Mouse (Mus musculus) CH12.LX (cell line): ENCODE results near the gene Zfhx3. TPM values are rescaled to one million over a fixed set of nuclear protein-coding genes. Genes with fewer than 3 reads are reported as not detected.

ENCODE experiments used
- DNase-seq: peaks from one replicate; pipeline ENCODE4 v3.0.0-alpha.2; 2013; ENCODE audit errors: extremely low read depth
- H3K27ac ChIP-seq: 2 replicates; pipeline ENCODE4 v1.5.1; 2012; ENCODE audit warnings: low read depth, mild to moderate bottlenecking, control low read depth, moderate library complexity; ENCODE audit not compliant: insufficient read depth
- H3K27me3 ChIP-seq: replicated peaks from 2 replicates; pipeline ENCODE3; 2012; ENCODE audit warnings: inconsistent platforms
- H3K36me3 ChIP-seq, 2 experiments: replicated peaks in 1 of 2; 2 replicates each; pipeline versions ENCODE3 to v1.6.1; 2012; ENCODE audit warnings: inconsistent platforms in 1 of 2, low read length in 1 of 2, mild to moderate bottlenecking in 1 of 2, mixed read lengths in 1 of 2, moderate library complexity in 1 of 2; ENCODE audit not compliant: control insufficient read depth in 1 of 2, insufficient read depth in 1 of 2
- H3K4me1 ChIP-seq, 2 experiments: 2 replicates each; pipeline ENCODE4 v1.6.1; 2012; ENCODE audit warnings: inconsistent platforms in 1 of 2, moderate library complexity in 1 of 2; ENCODE audit not compliant: insufficient read depth in 2 of 2, control insufficient read depth in 1 of 2
- H3K4me2 ChIP-seq: 2 replicates; pipeline ENCODE4 v1.6.1; 2012; ENCODE audit warnings: low read depth, mild to moderate bottlenecking, control low read depth; ENCODE audit not compliant: poor library complexity, insufficient read depth, severe bottlenecking
- H3K4me3 ChIP-seq, 3 experiments: fragments of 150-350 bp in 1 of 3; sonication (generic) in 1 of 3; replicated peaks in 1 of 3; 2 replicates each; pipeline versions ENCODE3 to v1.5.1; 2011 to 2012; ENCODE audit warnings: low read depth in 2 of 3, low read length in 2 of 3, mild to moderate bottlenecking in 2 of 3, moderate library complexity in 2 of 3, control low read depth in 1 of 3, improper control_type of control experiment in 1 of 3, inconsistent platforms in 1 of 3, mixed read lengths in 1 of 3; ENCODE audit not compliant: poor library complexity in 1 of 3
- H3K79me2 ChIP-seq: replicated peaks from 2 replicates; pipeline ENCODE4 v1.6.1; 2012; ENCODE audit warnings: mild to moderate bottlenecking, moderate library complexity; ENCODE audit not compliant: control insufficient read depth, poor library complexity, insufficient read depth, severe bottlenecking; ENCODE audit errors: extremely low read depth
- H3K9ac ChIP-seq: 2 replicates; pipeline ENCODE4 v1.6.1; 2012; ENCODE audit warnings: low read depth, mild to moderate bottlenecking, control low read depth, moderate library complexity; ENCODE audit not compliant: insufficient read depth
- H3K9me3 ChIP-seq: replicated peaks from 2 replicates; pipeline ENCODE3; 2012; ENCODE audit warnings: low read length, inconsistent platforms, mixed read lengths
- CHD2 ChIP-seq: IDR thresholded peaks from 2 replicates; pipeline ENCODE4 v1.6.1; 2011; ENCODE audit warnings: low read length, improper control_type of control experiment
- ELF1 ChIP-seq: IDR thresholded peaks from 2 replicates; pipeline ENCODE4 v1.6.1; 2014; ENCODE audit warnings: low read depth, mild to moderate bottlenecking, inconsistent platforms, low read length, improper control_type of control experiment
- GABPA ChIP-seq: IDR thresholded peaks from 2 replicates; pipeline ENCODE4 v1.6.1; 2012; ENCODE audit warnings: low read depth, low read length, improper control_type of control experiment, inconsistent platforms; ENCODE audit not compliant: insufficient replicate concordance
- IRF4 ChIP-seq: IDR thresholded peaks from 2 replicates; pipeline ENCODE4 v1.6.1; 2014; ENCODE audit warnings: low read depth, mild to moderate bottlenecking, inconsistent platforms, low read length, improper control_type of control experiment
- JUN ChIP-seq: IDR thresholded peaks from 2 replicates; pipeline ENCODE4 v1.6.1; 2011; ENCODE audit warnings: low read depth, mild to moderate bottlenecking, low read length, improper control_type of control experiment, moderate library complexity; ENCODE audit not compliant: insufficient read depth
- JUND ChIP-seq: conservative IDR thresholded peaks from 2 replicates; pipeline ENCODE4 v1.6.1; 2011; ENCODE audit warnings: low read depth, low read length, improper control_type of control experiment
- MEF2A ChIP-seq: IDR thresholded peaks from 2 replicates; pipeline ENCODE4 v1.6.1; 2014; ENCODE audit warnings: low read depth, mild to moderate bottlenecking, inconsistent platforms, low read length, improper control_type of control experiment, borderline replicate concordance
- MXI1 ChIP-seq: IDR thresholded peaks from 2 replicates; pipeline ENCODE4 v1.6.1; 2011; ENCODE audit warnings: mild to moderate bottlenecking, low read depth, low read length, improper control_type of control experiment
- NRF1 ChIP-seq: IDR thresholded peaks from 2 replicates; pipeline ENCODE4 v1.6.1; 2014; ENCODE audit warnings: low read depth, mild to moderate bottlenecking, inconsistent platforms, low read length, improper control_type of control experiment, moderate library complexity
- PAX5 ChIP-seq: IDR thresholded peaks from 2 replicates; pipeline ENCODE4 v1.6.1; 2012; ENCODE audit warnings: low read length, inconsistent platforms, mixed read lengths
- POLR2A ChIP-seq: IDR thresholded peaks from 2 replicates; pipeline ENCODE4 v1.6.1; 2011; ENCODE audit warnings: low read depth, mild to moderate bottlenecking, improper control_type of control experiment, low read length
- POLR2AphosphoS2 ChIP-seq: IDR thresholded peaks from 2 replicates; pipeline ENCODE4 v1.6.1; 2011; ENCODE audit warnings: low read depth, low read length, improper control_type of control experiment
- SMC3 ChIP-seq: IDR thresholded peaks from 2 replicates; pipeline ENCODE4 v1.6.1; 2011; ENCODE audit warnings: low read depth, low read length, improper control_type of control experiment
- TBP ChIP-seq: conservative IDR thresholded peaks from 2 replicates; pipeline ENCODE4 v1.6.1; 2011; ENCODE audit warnings: low read depth, low read length, improper control_type of control experiment
- UBTF ChIP-seq: IDR thresholded peaks from 2 replicates; pipeline ENCODE4 v1.6.1; 2012; ENCODE audit warnings: low read depth, mild to moderate bottlenecking, inconsistent platforms, low read length, improper control_type of control experiment, moderate library complexity
- USF2 ChIP-seq: conservative IDR thresholded peaks from 2 replicates; pipeline ENCODE4 v1.6.1; 2011; ENCODE audit warnings: low read depth, low read length, improper control_type of control experiment
- ZKSCAN1 ChIP-seq: IDR thresholded peaks from 2 replicates; pipeline ENCODE4 v1.6.1; 2012; ENCODE audit warnings: low read depth, inconsistent platforms, low read length, improper control_type of control experiment, borderline replicate concordance
- dilution Hi-C: fragments of 300-500 bp; cut with MboI; formaldehyde crosslinking; loops from 2 replicates; pipeline ENCODE4 v1.14.3; 2020; ENCODE audit warnings: low sequenced_read_pairs; ENCODE audit not compliant: extremely low pct_unique_long_range_greater_than_20kb, extremely low pct_ligation_motif_present
- in situ Hi-C: fragments of 300-500 bp; cut with MboI; formaldehyde crosslinking; loops from 3 replicates; pipeline ENCODE4 v1.14.3; 2019; ENCODE audit warnings: low sequenced_read_pairs, low pct_ligation_motif_present, low pct_unique_long_range_greater_than_20kb, mixed read lengths
- polyA plus RNA-seq: library from polyadenylated mRNA; unstranded; fragments of >175 nt; gene quantifications from 2 replicates; pipeline ENCODE4 v1.2.1, GENCODE M21; 2012; ENCODE audit warnings: low read depth; ENCODE audit not compliant: insufficient read length
- total RNA-seq, 2 experiments: library from RNA; depleted of rRNA; stranded (reverse); fragments of 300-350 nt in 1 of 2; fragments of >200 nt in 1 of 2; gene quantifications; 2 replicates each; pipeline ENCODE4 v1.2.3; 2012 to 2014

The Zfhx3 gene
- total and polyA plus RNA-seq, 3 experiments: 0.05 to 0.76 (median 0.68) TPM

GRCm38 (mm10) chr8:108675001-108675525 is 732.6 kb downstream of the Zfhx3 start:
- DNase-seq: no peak
- TF ChIP-seq IRF4: no peak
- no peak for TF ChIP-seq NRF1
- TF ChIP-seq, all 38 proteins: peak for 0
- no peak overlapping the region for H3K9ac ChIP-seq
- H3K4me3 ChIP-seq: no peak overlapping the region
- H3K4me1 ChIP-seq: no peaks in the 10 kb centered on the region
- dilution Hi-C loops: no loop called here
- H3K27me3 ChIP-seq: no peaks in the 10 kb centered on the region
- H3K9me3 ChIP-seq: no peaks in the 10 kb centered on the region
- no peak overlapping the region for H3K4me2 ChIP-seq
- in situ Hi-C loops: no loop called here
- no peaks in the 10 kb centered on the region for H3K79me2 ChIP-seq
- no peaks in the 10 kb centered on the region for H3K36me3 ChIP-seq
- no peak overlapping the region for H3K27ac ChIP-seq

- Histone ChIP-seq H3K9me3 (no peaks in the 10 kb centered on the region), H3K4me1 (peaks cover 7 to 18% of the 10 kb centered on the region in 2 experiments), H3K4me3 (no peak overlapping the region), H3K9ac (no peak overlapping the region), H3K4me2 (no peak overlapping the region), H3K36me3 (no peaks in the 10 kb centered on the region), H3K27me3 (no peaks in the 10 kb centered on the region), H3K27ac (no peak overlapping the region), H3K79me2 (no peaks in the 10 kb centered on the region)
- in situ Hi-C loops: no loop called here
- dilution Hi-C loops: no loop called here
- no peak for DNase-seq
- no peak for TF ChIP-seq TBP
- TF ChIP-seq CHD2: no peak
- TF ChIP-seq UBTF: no peak
- no peak for TF ChIP-seq JUND
- no peak for TF ChIP-seq ZKSCAN1
- no peak for TF ChIP-seq MEF2A
- TF ChIP-seq PAX5: no peak
- TF ChIP-seq POLR2A: no peak
- no peak for TF ChIP-seq POLR2AphosphoS2
- TF ChIP-seq MXI1: no peak
- no peak for TF ChIP-seq ELF1
- no peak for TF ChIP-seq SMC3
- TF ChIP-seq JUN: no peak
- no peak for TF ChIP-seq IRF4
- no peak for TF ChIP-seq GABPA
- no peak for TF ChIP-seq USF2
These were observed 747.2 kb downstream of the Zfhx3 start for GRCm38 (mm10) chr8:108689694-108690093.
